ENCODE assay signal across 11 mouse cellular contexts in the genomic region with DNA sequence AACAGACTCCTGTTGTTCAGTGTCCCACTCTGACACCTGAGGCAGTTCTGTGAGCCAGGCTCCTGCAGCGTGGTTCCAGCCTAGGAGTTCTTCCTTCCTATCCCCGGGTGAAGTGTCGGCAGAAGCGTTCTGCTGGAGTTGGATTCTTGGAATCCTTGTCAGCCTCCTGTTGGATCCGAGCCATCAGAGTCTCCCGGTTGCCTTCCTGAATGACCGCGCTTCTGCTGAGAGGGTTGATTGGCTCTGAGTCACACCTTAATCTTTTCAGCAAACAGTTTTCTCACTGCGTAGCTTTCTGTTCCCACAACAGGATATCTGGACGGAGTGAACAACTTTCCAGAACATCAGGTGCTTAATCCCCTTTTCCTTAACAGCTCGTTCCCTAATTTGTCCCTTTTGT. TPM values are rescaled to one million over a fixed set of nuclear protein-coding genes. Genes with fewer than 3 reads are reported as not detected.
DNase-seq lines count a peak whose midpoint lies in the region; ATAC-seq lines count a peak whose summit lies in the region.
"Had no signal": no experiment of that assay in that cellular context is flagged by ENCODE, and none has a peak within 500 bp of the region (broad histone marks: within the 10 kb centered on the region; RNA-seq: fewer than 3 reads in every experiment).

No protein-coding gene starts in this region.

- H3K27ac ChIP-seq in midbrain, embryonic 13.5 days = no peak overlapping the region
- H3K27ac ChIP-seq: forebrain, embryonic 13.5 days; hindbrain, embryonic 10.5 days; lung, embryonic 15.5 days had no signal

- 72% methylated on average over 11 of the region's 11 CpGs for WGBS in midbrain, embryonic 13.5 days

- H3K4me1 ChIP-seq in midbrain, embryonic 13.5 days (replicated peaks) = no peaks in the 10 kb centered on the region
- H3K4me1 ChIP-seq: forebrain, embryonic 13.5 days; hindbrain, embryonic 10.5 days had no signal

- no peaks in the 10 kb centered on the region for H3K9me3 ChIP-seq in midbrain, embryonic 13.5 days
- H3K9me3 ChIP-seq: forebrain, embryonic 13.5 days; hindbrain, embryonic 10.5 days; lung, embryonic 15.5 days had no signal

- no peaks in the 10 kb centered on the region for H3K36me3 ChIP-seq in midbrain, embryonic 13.5 days
- H3K36me3 ChIP-seq: hindbrain, embryonic 10.5 days; lung, embryonic 15.5 days had no signal

- DNase-seq in cerebellum, adult 9-10 months = no peak
- DNase-seq in urinary bladder, postnatal 14 days (ENCODE audit: low spot score) = peak; percentile 26
- DNase-seq in urinary bladder, postnatal 25 days (ENCODE audit: low spot score) = no peak
- peak; percentile 67 for DNase-seq in kidney, postnatal 10 days
- DNase-seq in spleen, adult 18-20 months = no peak
- no peak for DNase-seq in thymus, postnatal 4 days

- H3K27me3 ChIP-seq in midbrain, embryonic 13.5 days = no peaks in the 10 kb centered on the region
- H3K27me3 ChIP-seq: forebrain, embryonic 13.5 days; lung, embryonic 15.5 days had no signal

- no peak overlapping the region for H3K4me2 ChIP-seq in midbrain, embryonic 13.5 days (replicated peaks)
- H3K4me2 ChIP-seq: forebrain, embryonic 13.5 days; lung, embryonic 15.5 days had no signal

- ATAC-seq in cerebellum, adult (ENCODE audit: insufficient number of reproducible peaks, low FRiP score, low TSS enrichment) = 0 out of 2 replicates have a peak, but pooled peaks have one; percentile 20
- ATAC-seq in midbrain, embryonic 13.5 days = no peak
- ATAC-seq: forebrain, embryonic 13.5 days had no signal

- H3K4me3 ChIP-seq in midbrain, embryonic 13.5 days (replicated peaks) = no peak overlapping the region
- H3K4me3 ChIP-seq: forebrain, embryonic 13.5 days; hindbrain, embryonic 10.5 days; lung, embryonic 15.5 days had no signal

- no peak overlapping the region for H3K9ac ChIP-seq in midbrain, embryonic 13.5 days (replicated peaks)
- H3K9ac ChIP-seq: forebrain, embryonic 13.5 days; lung, embryonic 15.5 days had no signal

RNA-seq across cellular contexts. Expression of a gene that starts 13.6 kb away (rescaled TPM):
- 9.5 and 10.2 TPM in 2 replicates for polyA plus RNA-seq in midbrain, embryonic 13.5 days (2015; fragmentation: Nextera tagmentation; extraction: Ambion mirVana)

Comparison
In these comparisons a context has a peak if more than half of its experiments do, and no peak if none do; other contexts are left out.
1. DNase-seq: peak in urinary bladder, postnatal 14 days (single experiment) and kidney, postnatal 10 days (single experiment); none in cerebellum, adult 9-10 months (single experiment), urinary bladder, postnatal 25 days (single experiment), spleen, adult 18-20 months (0 of 2) and thymus, postnatal 4 days (single experiment).